Mouse (Mus musculus): ENCODE data around the gene Rpl22.

DNA sequence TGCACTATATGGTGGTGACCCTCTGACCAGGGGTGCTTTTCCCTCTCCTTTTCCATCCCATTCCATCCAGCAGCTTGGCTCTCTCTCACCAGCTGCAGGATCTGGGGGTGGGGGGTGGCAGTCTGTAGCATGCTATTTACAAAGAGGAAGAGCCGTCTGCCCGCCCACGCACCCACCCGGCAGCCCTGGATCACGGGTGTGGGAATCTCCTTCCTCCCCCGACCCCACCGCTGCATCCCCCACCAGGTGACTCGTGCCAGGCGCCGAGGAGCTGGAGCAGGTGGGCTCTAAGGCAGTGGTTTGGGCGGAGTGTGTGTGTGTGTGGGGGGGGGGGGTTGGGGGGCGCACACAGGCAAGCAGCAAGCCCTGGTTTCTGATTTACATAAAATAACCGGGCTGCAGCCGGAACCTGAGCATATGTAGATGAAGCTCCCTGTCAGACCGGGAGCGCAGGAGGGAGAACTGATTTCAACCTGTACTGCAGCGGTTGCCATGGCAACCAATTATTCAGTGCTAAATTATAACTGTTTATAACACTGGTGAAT is 24.4 kb downstream of the Rpl22 start:
- no peak for TF ChIP-seq CTCF (IDR thresholded peaks at IDR 0.05; ENCODE audit: insufficient read depth, low read depth, low read length)
- TF ChIP-seq POLR2A (IDR thresholded peaks at IDR 0.05; ENCODE audit: insufficient read depth, low read depth, low read length), result no peak
